Mouse (Mus musculus): Measurements from ENCODE around the gene Msl1.

Msl1 gene

DNA sequence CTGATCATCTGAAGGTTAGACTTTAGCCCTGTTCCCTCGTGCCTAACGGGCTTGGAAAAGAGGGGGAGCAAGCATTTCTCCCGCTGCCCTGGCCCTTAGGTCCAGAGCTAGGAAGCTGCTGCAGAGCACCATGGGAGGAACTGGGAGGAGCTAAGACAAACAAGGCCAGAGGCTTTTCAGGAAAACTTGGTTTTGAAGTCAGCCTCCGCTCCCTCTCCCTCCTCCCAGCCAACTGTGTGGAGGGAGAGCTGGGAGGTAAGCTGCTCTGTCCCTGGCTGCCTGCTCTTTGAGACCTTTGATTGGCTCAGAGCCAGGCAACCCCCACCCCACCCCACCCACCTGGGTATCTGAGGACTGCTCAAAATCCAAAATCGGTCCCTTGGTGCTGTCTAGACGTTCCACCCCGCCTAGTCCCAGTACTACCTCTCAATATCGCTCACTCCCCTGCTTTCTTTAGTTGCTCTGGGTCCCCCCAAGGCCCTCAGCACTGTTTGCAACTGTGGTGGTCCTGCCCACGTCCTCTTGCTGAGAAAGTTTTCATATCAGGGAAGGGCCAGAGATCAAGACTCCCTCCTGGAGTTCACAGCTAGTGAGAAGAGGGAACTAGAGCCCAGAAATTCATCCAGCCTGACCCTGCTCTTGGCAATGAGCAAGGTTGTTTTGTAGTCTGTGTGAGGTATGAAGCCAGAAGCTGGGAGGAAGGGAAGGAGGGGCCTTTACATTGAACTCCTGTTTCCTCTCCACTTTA, 18.3 kb upstream of the Msl1 start:
- DNase-seq (ENCODE audit: extremely low read depth, low read depth): peak; percentile 46

GRCm38 (mm10) chr11:98777888-98778287, 17.4 kb upstream of the Msl1 start:
- no peak for DNase-seq (ENCODE audit: extremely low read depth, low read depth)

- no peak for DNase-seq (ENCODE audit: extremely low read depth, low read depth)
These were observed 13.3 kb upstream of the Msl1 start for GRCm38 (mm10) chr11:98781851-98782512.

GRCm38 (mm10) chr11:98782651-98783235, 12.6 kb upstream of the Msl1 start:
- DNase-seq (ENCODE audit: extremely low read depth, low read depth): peak; percentile 55

GRCm38 (mm10) chr11:98783236-98783696, 12.1 kb upstream of the Msl1 start:
- no peak for DNase-seq (ENCODE audit: extremely low read depth, low read depth)

- no peak for DNase-seq (ENCODE audit: extremely low read depth, low read depth)
These were observed 11.2 kb upstream of the Msl1 start for GRCm38 (mm10) chr11:98784139-98784538.

DNA sequence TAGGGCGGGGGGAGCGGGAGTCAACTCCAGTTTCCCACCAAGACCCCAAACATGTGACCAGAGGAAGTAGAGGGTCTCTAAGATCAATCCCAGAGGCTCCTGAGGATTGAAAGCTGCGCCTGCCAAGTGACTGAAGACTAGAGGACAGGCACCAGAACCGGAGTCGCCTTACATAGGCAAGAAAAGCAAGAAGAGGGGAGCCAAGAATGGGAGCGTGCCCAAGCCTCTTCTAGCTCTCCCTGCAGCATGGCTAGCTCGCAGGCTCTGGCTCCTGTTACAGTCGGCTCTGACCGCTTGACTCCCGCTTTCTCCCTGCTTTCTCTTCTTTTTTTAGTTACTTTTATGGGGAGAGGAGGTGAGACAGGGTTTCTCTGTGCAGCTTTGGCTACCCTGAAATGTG, 10.1 kb upstream of the Msl1 start:
- no peak for DNase-seq (ENCODE audit: extremely low read depth, low read depth)

DNA sequence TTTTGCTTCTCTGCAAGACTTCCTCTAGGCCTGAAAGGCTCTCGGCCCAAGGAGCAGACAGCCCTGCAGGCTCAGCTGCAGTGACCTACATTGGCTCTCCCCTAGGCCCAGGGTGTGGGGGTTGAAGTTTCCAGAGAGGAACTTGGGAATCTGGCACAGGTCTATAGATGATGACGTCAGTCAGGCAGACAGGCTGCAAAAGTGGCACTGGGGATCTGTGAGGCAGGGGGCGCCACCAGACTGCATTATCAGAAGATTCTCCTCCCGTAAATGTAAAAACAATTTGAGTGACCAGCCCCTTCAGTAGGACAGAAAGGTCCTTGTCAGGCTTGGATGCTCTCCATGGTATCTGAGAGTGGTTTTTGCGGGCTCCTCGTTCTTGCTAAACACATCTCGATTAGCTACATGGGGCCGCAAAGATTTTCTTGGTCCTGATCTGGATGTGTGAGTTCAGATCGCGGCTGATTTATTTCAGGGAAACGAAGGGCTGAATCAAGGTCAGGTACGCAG, 9.5 kb upstream of the Msl1 start:
- no peak for DNase-seq (ENCODE audit: extremely low read depth, low read depth)

GRCm38 (mm10) chr11:98786359-98787214, 8.7 kb upstream of the Msl1 start:
- DNase-seq (ENCODE audit: extremely low read depth, low read depth): peak; percentile 72

- no peak for DNase-seq (ENCODE audit: extremely low read depth, low read depth)
These were observed 8.1 kb upstream of the Msl1 start for GRCm38 (mm10) chr11:98787229-98787628.

DNA sequence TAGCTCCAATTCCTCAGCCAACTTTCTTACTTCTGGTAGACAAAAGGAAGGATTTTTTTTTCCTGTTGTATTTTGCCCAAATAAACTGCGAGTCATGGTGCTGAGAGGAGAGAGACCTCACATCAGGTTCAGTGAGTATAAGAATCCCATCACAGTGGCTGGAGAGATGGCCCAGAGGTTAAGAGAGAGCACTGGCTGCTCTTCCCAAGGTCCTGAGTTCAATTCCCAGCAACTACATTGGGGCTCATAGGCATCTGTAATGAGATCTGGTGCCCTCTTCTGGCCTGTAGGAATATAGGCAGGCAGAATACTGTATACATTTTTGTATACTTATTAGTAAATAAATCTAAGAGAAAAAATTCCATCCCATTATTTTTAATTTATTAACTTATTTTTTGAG, 7.6 kb upstream of the Msl1 start:
- no peak for DNase-seq (ENCODE audit: extremely low read depth, low read depth)

DNA sequence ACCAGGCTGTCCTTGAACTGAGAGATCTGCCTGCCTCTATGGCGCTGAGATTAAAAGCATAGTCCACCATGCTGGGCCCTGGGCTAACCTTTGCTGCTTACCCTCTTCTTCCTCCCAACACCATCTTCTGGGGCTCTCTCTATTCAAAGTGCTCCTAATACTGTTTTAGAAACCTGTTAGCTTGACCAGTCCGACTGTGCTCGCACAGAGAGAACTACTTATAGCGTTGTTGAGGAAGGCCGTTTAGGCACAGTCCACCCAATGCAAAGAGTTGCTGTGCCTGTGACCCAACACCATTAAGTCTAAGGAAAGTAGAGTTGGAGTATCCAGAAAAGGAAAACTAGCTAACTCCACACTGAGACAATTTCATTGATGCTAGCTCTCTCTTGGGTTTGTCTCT, 7.2 kb upstream of the Msl1 start:
- DNase-seq (ENCODE audit: extremely low read depth, low read depth): no peak

DNA sequence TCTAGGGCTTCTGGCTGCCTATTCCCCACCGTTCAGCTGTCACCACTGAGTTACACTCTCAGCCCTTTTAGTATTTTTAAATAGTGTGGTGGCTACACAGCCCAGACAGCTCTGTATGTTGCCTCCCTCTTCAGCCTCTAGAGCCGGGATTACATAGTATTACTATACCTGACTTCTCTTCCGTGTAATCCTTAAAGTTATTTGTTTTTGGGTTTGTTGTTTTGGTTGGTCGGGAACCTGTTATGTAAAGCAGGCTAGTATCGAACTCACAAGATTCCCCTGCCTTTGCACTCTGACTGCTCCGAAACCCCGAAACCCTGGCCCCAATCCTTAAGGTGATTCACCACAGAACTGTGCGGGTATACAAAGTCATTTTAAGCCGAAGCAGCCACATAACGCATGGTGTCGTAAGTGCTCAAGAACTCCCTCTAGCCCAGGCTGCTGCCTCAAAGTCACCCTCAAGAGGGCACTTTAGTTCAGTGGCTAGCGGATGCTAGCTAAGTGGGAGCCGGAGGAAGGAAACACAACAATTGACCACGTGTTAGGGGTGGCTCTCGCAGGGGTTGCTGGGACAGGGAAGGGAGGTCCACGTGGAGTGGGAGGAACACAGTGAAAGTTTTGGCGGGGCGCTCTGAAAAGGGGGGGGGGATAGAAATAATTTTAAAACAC, 6.6 kb upstream of the Msl1 start:
- DNase-seq (ENCODE audit: extremely low read depth, low read depth): peak; percentile 95

DNA sequence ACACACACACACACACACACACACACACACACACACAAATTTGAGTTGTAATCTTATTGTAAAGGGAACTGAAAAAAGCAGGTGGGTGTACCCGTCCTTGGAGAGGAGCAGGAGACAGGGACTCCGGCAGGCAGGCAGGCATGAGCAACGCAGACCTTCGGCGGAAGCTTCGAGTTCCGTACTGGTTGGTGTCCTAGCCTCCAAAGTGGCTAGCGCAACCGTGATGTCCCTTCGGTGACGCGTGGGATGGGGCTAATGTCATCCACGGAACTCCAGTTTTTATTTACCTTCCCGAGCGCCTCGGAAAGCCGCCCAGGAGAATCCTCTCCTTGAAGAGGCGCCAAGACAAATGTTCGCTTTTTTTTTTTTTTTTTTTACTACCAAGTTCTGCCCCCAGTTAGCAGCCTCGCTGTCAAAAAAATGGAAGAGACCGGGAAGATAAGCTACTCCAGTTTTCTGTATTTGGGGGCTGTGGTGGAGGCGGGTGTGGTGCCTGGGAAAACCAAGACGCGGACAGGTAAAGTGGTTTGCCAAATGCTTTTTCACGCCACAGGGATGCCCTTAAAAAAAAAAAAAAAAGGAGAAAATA, 6.0 kb upstream of the Msl1 start:
- no peak for DNase-seq (ENCODE audit: extremely low read depth, low read depth)

- no peak for DNase-seq (ENCODE audit: extremely low read depth, low read depth)
These were observed 5.5 kb upstream of the Msl1 start for GRCm38 (mm10) chr11:98789824-98790223.

DNA sequence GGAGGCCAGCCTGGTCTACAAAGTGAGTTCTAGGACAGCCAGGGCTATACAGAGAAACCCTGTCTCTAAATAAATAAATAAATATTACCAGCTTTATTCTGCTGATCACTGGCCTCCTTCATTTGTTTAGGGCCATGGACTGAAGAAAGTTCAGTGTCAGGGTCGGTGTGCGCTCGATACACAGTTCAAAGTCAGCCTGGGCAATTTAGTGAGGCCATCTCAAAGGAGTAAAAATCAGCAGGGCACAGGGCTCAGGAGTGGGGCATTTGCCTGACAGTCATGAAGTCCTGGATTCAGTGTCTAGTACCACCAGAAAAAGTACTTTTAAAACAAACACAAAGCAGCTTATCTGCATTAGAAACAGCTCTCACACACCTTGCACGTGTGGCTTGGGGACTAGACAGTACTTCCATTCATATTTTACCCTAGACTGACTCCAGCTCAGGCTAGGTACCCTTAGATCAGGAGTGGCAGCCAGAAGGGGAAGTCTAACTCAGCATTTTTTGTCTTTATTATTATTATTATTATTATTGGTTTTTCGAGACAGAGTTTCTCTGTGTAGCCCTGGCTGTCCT, 4.6 kb upstream of the Msl1 start:
- DNase-seq (ENCODE audit: extremely low read depth, low read depth): no peak

DNA sequence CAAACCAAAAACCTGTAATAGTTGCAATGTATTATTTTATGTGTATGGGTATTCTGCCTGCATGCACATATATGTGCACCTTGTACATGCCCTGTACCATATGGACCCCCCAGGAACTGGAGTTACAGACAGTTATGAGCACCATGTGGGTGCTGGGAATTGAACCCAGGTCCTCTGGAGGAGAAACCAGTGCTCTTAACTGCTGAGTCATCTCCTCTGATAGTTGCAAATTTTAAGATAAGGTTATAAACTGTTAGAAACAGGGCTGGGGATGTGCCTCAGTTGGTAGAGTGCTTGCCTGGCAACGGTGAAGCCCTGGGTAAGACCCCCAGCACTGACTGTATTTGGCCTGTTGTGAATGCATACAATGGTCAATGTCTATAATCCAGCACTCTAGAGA, 3.9 kb upstream of the Msl1 start:
- DNase-seq (ENCODE audit: extremely low read depth, low read depth): no peak

GRCm38 (mm10) chr11:98792081-98792480, 3.2 kb upstream of the Msl1 start:
- no peak for DNase-seq (ENCODE audit: extremely low read depth, low read depth)

- no peak for DNase-seq (ENCODE audit: extremely low read depth, low read depth)
These were observed 774 bp upstream of the Msl1 start for GRCm38 (mm10) chr11:98794469-98795014.

All from MEL-GATA-1-ER (cell line).